In genomic region chr8:126592381-126592770, GRCm38 (mm10) we compare ENCODE assay signal across 8 mouse cellular contexts. TPM values are rescaled to one million over a fixed set of nuclear protein-coding genes. Genes with fewer than 3 reads are reported as not detected.
DNase-seq lines count a peak whose midpoint lies in the region; ATAC-seq and TF ChIP-seq lines count a peak whose summit lies in the region.

No protein-coding gene starts in this region.

- no peak for TF ChIP-seq CTCF in lung, embryonic 14.5 days (IDR thresholded peaks at IDR 0.05; ENCODE audit: low read depth)
- TF ChIP-seq CTCF in heart, postnatal 0 days (IDR thresholded peaks at IDR 0.05; ENCODE audit: low read depth): no peak

- H3K4me3 ChIP-seq in lung, embryonic 14.5 days (ENCODE audit: low read depth, low read length): peak overlapping the region; percentile 100
- H3K4me3 ChIP-seq in heart, postnatal 0 days (ENCODE audit: low read depth, low read length): peak overlapping the region; percentile 98
- peak overlapping the region; percentile 97 for H3K4me3 ChIP-seq in liver, embryonic 13.5 days (replicated peaks)

- under 1% methylated on average over 45 of the region's 45 CpGs for WGBS in lung, embryonic 14.5 days
- under 1% methylated on average over 38 of the region's 45 CpGs for WGBS in heart, postnatal 0 days
- WGBS in liver, embryonic 13.5 days (ENCODE audit: insufficient replicate concordance): 0% methylated on average over 45 of the region's 45 CpGs

- peak overlapping the region; percentile 100 for H3K27ac ChIP-seq in lung, embryonic 14.5 days (ENCODE audit: low read depth)
- peak overlapping the region; percentile 98 for H3K27ac ChIP-seq in heart, postnatal 0 days (ENCODE audit: low read depth)
- peak overlapping the region; percentile 95 for H3K27ac ChIP-seq in liver, embryonic 13.5 days

- no peaks in the 10 kb centered on the region for H3K27me3 ChIP-seq in lung, embryonic 14.5 days (ENCODE audit: insufficient read depth, low read length)
- H3K27me3 ChIP-seq in heart, postnatal 0 days (ENCODE audit: control insufficient read depth, insufficient read depth, low read length): no peaks in the 10 kb centered on the region
- H3K27me3 ChIP-seq in liver, embryonic 13.5 days: no peaks in the 10 kb centered on the region

- no peak for DNase-seq in lung, embryonic 14.5 days
- no peak for DNase-seq in lung, postnatal 25 days (ENCODE audit: low spot score)
- DNase-seq in ZHBTc4 (ENCODE audit: low read depth, low spot score): peak; percentile 58
- peak; percentile 49 for DNase-seq in embryo, embryonic 10.5 days (ENCODE audit: low spot score)
- no peak for DNase-seq in heart, postnatal 0 days (ENCODE audit: low spot score)
- no peak for DNase-seq in liver, embryonic 13.5 days
- DNase-seq in right cerebral cortex, postnatal 4 days: peak; percentile 57
- DNase-seq in frontal cortex, adult 2 months (ENCODE audit: extremely low spot score in 1 of 2, low spot score in 1 of 2): no peak

- peak overlapping the region; percentile 100 for H3K9ac ChIP-seq in lung, embryonic 14.5 days
- H3K9ac ChIP-seq in heart, postnatal 0 days (replicated peaks; ENCODE audit: low read depth, low read length): peak overlapping the region; percentile 96
- H3K9ac ChIP-seq in liver, embryonic 13.5 days: peak overlapping the region; percentile 98

- H3K4me1 ChIP-seq in lung, embryonic 14.5 days (ENCODE audit: insufficient read depth): peaks cover 34% of the 10 kb centered on the region
- H3K4me1 ChIP-seq in heart, postnatal 0 days (ENCODE audit: control insufficient read depth, insufficient read depth): peaks cover 23% of the 10 kb centered on the region
- H3K4me1 ChIP-seq in liver, embryonic 13.5 days (replicated peaks): peaks cover 74% of the 10 kb centered on the region

- TF ChIP-seq EP300 in heart, postnatal 0 days (IDR thresholded peaks at IDR 0.05; ENCODE audit: low read depth): no peak

- H3K9me3 ChIP-seq in lung, embryonic 14.5 days (ENCODE audit: low read depth, low read length): no peaks in the 10 kb centered on the region
- H3K9me3 ChIP-seq in heart, postnatal 0 days (replicated peaks; ENCODE audit: control insufficient read depth, low read length): no peaks in the 10 kb centered on the region
- no peaks in the 10 kb centered on the region for H3K9me3 ChIP-seq in liver, embryonic 13.5 days (replicated peaks)

- no peak for ATAC-seq in lung, embryonic 14.5 days (ENCODE audit: insufficient read depth)
- no peak for ATAC-seq in heart, postnatal 0 days (ENCODE audit: insufficient read depth, low read depth)
- no peak for ATAC-seq in liver, embryonic 13.5 days (ENCODE audit: low read depth)

- peaks cover 51% of the 10 kb centered on the region for H3K36me3 ChIP-seq in lung, embryonic 14.5 days (ENCODE audit: insufficient read depth)
- H3K36me3 ChIP-seq in heart, postnatal 0 days (replicated peaks; ENCODE audit: control insufficient read depth, insufficient read depth, low read length): peaks cover 38% of the 10 kb centered on the region
- H3K36me3 ChIP-seq in liver, embryonic 13.5 days: peaks cover 32% of the 10 kb centered on the region

- H3K4me2 ChIP-seq in lung, embryonic 14.5 days: peak overlapping the region; percentile 99
- H3K4me2 ChIP-seq in heart, postnatal 0 days (ENCODE audit: low read depth, low read length): peak overlapping the region; percentile 93
- peak overlapping the region; percentile 98 for H3K4me2 ChIP-seq in liver, embryonic 13.5 days

RNA-seq across cellular contexts. Expression of gene Irf2bp2, which starts 1.4 kb away (rescaled TPM):
- 8.9 and 9.3 TPM in 2 replicates for polyA plus RNA-seq in lung, embryonic 14.5 days (2014; fragmentation: Nextera tagmentation; extraction: Ambion mirVana)
- 132 and 175 TPM in 2 replicates for total RNA-seq in heart, postnatal 0 days (2014; rRNA removed; ENCODE audit: low replicate concordance)
- 9.6 and 9.8 TPM in 2 replicates for polyA plus RNA-seq in heart, postnatal 0 days (2015; fragmentation: Nextera tagmentation; extraction: Ambion mirVana)
- polyA plus RNA-seq in liver, embryonic 13.5 days (2015; fragmentation: Nextera tagmentation; extraction: Ambion mirVana): 3.8 and 4.0 TPM in 2 replicates
- polyA plus RNA-seq in frontal cortex, adult 2 months (2012; rRNA removed): 36.5 and 40.8 TPM in 2 replicates

Comparison
In these comparisons a context has a peak if more than half of its experiments do, and no peak if none do; other contexts are left out.
1. DNase-seq: peak in ZHBTc4 (single experiment), embryo, embryonic 10.5 days (single experiment) and right cerebral cortex, postnatal 4 days (single experiment); none in lung, embryonic 14.5 days (single experiment), lung, postnatal 25 days (single experiment), heart, postnatal 0 days (single experiment), liver, embryonic 13.5 days (single experiment) and frontal cortex, adult 2 months (0 of 2).
2. Peak in every context shown above with its lines, with median percentiles within 50 percentile points of each other: H3K27ac ChIP-seq, H3K4me2 ChIP-seq, H3K4me3 ChIP-seq and H3K9ac ChIP-seq.